Mouse (Mus musculus) left cerebral cortex, postnatal 36 days (tissue): ENCODE measurements around the gene Helq. TPM values are rescaled to one million over a fixed set of nuclear protein-coding genes. Genes with fewer than 3 reads are reported as not detected.

Experiments
- DNase-seq, 2 experiments: peaks; one replicate each; pipeline ENCODE4 v3.0.0; 2021 to 2022; ENCODE audit warnings: low spot score in 2 of 2, mixed read lengths in 1 of 2
- intact Hi-C: fragments of 180-260 bp; cut with DNase I; formaldehyde crosslinking; loops from one replicate; pipeline ENCODE4 v1.15.1; 2025
- total RNA-seq, 2 experiments: library from RNA; stranded (reverse); gene quantifications; 2 replicates each; pipeline ENCODE4 v1.2.3; 2021

Gene Helq
- total RNA-seq: 10 to 100 TPM; 15.3 to 19.8 TPM

DNA sequence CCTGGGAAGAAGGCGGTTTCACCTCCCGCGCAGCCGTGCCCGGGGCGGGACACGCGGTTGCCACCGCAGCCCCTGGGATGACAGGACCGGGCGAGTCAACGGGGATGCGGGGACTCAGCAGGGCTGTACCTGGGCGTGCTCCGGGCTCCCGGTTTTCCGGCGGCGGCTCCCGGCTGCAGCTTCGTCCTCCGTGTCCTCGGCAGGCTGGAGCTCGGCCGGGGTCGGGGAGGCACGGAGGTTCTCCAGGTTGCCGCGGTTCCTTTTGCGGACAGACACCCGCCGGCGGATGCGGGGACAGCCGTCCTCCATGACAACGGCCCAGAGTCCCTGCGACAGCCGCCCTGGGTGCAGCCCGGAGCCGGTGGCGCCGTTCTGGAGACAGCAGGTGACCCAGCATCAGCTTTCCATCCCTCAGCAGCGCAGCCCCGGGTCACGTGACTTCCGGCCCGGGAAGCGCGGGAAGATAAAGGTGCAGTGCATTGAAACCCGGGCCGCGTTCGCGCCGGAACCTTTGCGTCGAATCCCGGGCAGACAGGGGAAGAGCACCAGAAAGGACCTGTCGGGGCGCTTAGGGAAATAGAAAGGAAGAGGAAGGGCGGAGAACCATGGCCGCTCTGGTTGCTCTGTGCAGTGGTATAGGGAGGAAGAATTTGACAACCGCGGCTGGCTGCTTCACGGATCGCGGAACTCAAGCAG, at the start of gene Helq, which contains the start of gene Mrps18c:
Gene Helq (minus strand): TSS at position 434 of the 696 bp plus-strand sequence.
Gene Mrps18c (plus strand): TSS at position 463 of the 696 bp plus-strand sequence.
- intact Hi-C loops: loop anchor here (2.0 to 10.0 kb wide), 2 partner anchors 48 to 264 kb away; no protein-coding TSS in a partner anchor
- DNase-seq: peak; percentile 92 to 93

DNA sequence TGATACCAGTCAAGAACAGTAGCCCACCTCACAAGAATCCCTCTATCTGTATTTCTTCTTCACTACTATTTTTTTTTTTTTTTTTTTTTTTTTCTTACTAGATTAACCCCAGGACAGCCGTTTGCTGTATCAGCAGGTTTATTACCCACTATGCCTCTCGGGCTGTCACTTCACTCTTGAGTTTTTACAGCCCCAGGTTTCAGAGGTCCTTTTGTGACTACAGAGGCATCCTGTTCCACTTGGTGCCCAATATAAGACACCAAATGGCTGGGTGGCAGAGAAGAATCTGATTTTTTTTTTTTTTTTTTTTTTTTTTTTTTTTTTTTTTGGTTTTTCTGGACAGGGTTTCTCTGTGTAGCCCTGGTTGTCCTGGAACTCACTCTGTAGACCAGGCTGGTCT, 48.7 kb upstream of the Helq start:
- intact Hi-C loops: loop anchor here (2.0 to 10.0 kb wide), 2 partner anchors 48 to 818 kb away; partner anchors contain the start of genes Helq, Mrps18c and Nkx6-1
- no peak for DNase-seq

DNA sequence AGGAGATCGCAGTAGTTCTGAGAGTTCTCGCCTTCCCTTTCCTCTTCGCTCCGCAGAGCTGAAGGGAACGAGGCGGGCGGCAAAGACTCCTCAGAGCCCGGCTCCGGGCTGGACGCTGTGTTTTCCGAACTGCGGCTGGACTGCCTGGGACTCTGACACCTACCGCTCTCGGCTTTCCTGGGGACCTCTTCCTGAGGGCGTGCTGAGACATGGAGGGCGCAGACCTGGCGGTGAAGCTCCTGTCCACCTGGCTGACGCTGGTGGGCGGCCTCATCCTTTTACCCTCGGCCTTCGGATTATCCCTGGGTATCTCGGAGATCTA, 48.2 kb upstream of the Helq start:
- intact Hi-C loops: loop anchor here (2.0 to 10.0 kb wide), 2 partner anchors 48 to 818 kb away; partner anchors contain the start of genes Helq, Mrps18c and Nkx6-1
- DNase-seq: no peak

DNA sequence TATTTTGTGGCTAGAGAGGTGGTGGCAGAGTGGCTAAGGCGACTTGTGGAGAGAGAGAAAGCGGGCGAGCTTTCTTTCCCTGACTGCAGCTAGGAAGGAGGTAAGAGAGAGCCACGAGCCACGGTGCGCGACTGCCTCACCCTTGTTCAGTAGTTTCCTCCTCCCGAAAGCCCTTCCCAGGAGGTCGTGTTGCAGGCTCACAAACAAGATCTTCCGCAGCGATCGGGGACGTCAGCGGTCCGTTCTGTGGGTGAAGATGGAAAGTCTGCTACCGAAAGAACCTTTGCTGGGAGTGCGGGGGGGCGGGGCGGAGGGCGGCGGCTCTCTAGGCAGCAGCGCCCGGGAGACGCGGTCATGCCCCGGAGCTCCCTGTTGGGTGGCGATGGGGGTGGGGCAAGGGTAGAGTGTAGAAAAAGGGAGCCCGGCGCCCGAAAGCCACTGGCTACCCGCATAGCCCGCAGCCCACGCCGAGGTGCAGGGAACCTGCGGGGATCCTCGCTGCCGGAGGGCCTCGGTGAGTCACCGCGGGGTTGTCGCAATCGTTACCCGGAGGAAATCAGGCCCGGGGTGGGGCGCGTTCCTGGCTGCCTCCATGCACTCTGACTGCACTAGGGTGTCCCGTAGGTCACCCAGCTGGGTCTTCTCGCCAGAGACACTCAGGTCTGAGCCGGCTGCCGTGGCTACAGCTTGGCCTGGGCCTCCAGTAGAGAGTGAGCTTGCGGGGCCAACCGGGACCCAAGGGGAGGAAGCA, 47.6 kb upstream of the Helq start:
- peak; percentile 64 to 69 for DNase-seq
- intact Hi-C loops: loop anchor here (2.0 to 10.0 kb wide), 2 partner anchors 47 to 819 kb away; partner anchors contain the start of genes Helq, Mrps18c and Nkx6-1

DNA sequence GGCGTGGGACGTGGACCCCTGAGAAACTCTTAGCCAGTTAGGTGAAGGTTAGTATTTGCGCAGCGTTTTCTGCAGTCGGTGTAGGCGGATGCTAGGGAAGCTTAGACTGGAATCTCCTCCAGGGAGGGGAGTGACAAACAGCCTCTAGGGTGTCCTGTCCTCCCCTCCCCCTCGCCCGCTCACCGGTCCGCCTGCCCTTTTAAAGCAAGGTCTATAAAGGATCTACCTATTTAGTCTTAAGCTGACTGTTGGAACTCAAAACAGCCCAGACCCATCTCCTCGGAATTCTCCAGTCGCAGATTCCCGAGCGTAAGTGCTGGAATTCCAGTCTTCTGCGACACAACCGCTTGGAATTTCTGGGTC, 47.1 kb upstream of the Helq start, which contains the start of gene Gpat3:
Gene Gpat3 (plus strand): TSS at position 229 of the 363 bp plus-strand sequence.
- DNase-seq: peak in 1 of 2 experiments; percentile 23
- intact Hi-C loops: loop anchor here (10.0 kb wide), 1 partner anchor 819 kb away; the partner anchor contains the start of gene Nkx6-1

DNA sequence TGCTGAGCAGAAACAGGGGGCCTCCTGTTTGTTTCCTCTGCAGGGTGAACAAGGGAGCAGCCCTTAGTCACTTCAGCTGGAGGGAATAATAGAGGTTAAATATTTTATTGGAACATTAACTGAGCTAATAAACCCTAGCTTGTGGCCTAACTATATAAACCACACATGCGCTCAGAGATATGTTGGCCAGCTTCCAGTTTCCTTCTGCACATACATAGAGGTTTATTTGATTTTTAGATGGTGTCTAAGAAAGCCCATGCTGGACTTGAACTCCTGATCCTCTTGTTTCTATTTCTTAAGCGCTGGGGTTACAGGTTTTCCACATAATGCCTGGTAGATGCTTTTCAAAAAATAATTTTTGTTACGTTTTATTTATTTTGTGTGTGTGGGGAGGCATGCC, 46.1 kb upstream of the Helq start:
- DNase-seq: no peak
- intact Hi-C loops: loop anchor here (10.0 kb wide), 1 partner anchor 820 kb away; the partner anchor contains the start of gene Nkx6-1

DNA sequence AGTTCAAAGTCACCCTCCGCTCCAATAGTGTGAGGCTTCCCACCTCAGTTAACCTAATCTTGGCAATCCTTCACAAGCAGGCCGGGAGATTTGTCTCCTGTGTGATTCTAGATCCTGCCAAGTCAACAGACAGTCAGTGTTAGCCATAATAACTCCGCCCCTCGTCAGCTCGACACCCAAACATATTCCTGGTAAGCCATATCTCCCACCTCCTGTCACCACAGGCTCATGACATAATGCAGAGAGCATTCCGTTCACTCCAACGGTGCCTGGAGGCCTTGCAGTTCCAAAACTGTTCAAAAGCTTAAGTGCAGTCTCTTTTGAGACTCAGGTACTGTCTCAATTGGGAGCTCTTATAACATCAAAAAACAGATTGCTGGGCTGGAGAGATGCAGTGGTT, 39.5 kb upstream of the Helq start:
- intact Hi-C loops: no loop called here
- DNase-seq: no peak

DNA sequence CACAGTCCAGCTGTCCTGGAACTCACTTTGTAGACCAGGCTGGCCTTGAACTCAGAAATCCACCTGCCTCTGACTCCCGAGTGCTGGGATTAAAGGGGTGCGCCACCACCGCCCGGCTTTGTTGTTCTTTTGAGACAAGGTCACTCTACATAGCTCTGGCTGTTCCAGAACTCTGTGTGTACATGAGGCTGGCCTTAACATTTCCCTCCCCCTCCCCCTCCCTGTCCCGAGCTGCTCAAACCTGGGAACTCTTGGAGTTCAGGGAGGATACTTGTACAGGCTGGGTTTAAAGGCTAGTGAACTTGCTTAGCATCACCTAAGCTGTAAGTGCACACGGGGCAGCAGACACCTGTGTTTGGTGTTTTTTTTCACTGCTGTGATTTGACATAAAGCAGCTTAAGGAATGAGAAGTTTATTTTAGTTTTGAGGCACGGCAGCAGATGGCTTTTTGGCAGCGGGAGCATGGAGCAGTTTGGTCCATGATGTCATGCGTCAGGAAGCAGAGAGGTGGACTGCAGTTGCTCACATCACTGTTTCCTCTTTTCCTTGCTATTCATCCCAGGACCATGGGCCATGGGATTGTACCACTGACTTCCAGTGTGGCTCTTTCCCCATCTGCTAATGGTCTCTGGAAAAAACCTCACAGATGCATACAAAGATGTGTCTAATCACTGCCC, 37.6 kb upstream of the Helq start:
- intact Hi-C loops: no loop called here

DNA sequence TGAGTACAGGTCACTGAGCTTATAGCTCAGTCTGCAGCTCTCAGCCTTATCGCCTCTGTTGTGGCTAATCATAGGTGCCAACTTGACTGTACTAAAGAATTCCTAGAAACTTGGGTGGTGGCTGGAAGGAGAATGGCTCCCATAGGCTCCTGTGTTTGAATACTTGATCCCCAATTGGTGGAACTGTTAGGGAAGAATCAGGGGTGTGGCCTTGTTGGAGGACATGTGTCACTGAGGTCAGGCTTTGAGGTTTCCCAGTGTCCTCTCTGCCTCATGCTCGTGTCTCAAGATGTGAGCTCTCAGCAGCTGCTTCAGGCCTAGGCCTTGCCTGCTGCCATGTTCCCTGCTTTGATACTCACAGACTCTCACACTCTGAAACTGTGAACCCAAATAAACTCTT, 35.4 kb upstream of the Helq start:
- DNase-seq: no peak
- intact Hi-C loops: no loop called here

More for the DNA sequence above, 37.6 kb upstream of the Helq start:
- DNase-seq: no peak

DNA sequence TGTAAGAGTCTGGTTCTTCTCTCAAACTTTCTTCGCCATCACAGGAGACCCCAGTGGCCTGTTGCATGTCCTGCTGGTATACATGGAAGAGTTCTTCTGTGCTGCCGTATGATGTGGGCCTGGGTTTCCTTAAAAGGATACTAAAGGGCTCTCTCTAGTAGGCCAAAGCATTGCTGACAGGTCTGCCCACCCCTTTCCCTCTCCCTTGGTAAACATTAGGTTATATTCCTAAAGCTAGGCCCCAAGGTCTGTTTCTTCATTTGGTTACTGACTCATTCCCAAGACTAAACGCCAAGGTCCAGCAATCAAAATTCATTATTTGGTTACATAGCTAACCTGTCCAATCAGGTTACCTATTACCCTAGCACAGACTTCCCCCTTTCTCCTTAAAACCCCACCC, 34.3 kb upstream of the Helq start:
- intact Hi-C loops: no loop called here
- DNase-seq: no peak

DNA sequence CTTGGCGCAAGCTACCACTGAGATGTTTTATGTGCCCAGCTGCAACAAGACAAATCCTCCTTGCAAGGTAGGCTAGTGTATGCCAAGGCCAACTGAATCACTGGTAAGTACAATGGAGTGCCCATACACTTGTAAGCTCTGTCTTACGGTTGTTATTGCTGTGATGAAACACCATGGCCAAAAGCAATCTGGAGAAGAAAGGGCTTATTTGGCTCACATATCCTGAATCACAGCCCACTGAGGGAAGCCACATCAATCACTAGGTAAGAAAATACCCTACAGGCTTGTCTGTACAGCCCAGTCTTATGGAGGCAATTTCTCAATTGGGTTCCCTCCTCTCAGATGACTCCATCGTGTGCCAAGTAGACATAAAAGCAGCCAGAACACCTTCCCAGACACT, 30.3 kb upstream of the Helq start:
- DNase-seq: no peak
- intact Hi-C loops: no loop called here

DNA sequence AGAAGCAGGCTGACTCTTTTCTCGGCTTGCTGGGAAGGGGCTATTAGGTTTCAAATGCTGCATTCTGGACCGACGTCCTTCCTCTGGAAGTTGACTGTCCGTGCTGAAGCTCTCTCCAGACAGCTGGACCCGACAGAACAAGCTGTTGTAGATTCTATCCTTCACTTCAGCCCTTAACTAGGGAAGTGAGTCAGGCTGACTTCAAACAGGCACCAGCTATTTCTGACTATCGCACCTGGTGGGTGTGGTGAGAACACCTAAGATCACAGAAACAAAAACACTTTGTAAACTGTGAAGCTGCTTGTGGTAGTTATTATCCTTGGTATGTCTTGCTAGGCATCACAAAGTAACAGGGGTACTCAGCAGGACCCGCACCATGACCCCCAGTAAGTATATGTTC, 28.1 kb upstream of the Helq start:
- intact Hi-C loops: loop anchor here (1.0 kb wide), 1 partner anchor 89 kb away; no protein-coding TSS in a partner anchor
- no peak for DNase-seq

DNA sequence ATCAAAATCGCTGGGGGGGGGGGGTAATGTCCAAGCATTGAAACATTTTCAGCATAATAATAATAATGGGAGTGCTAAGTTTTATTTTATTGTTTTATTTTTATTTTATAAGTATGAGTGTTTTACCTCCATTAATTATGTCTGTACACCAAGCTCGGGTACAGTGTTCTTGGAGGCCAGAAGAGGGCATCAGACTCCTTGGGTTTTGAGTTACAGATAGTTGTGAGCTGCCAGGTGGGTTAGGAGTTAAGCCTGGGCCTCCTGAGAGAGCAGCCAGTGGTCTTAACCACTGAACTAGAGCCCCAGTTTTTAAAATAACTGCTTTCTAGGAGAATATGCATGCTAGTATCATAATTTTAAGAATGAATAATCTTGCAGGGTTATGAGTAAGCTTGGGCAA, 27.6 kb upstream of the Helq start:
- no peak for DNase-seq
- intact Hi-C loops: loop anchor here (1.0 kb wide), 1 partner anchor 89 kb away; no protein-coding TSS in a partner anchor

DNA sequence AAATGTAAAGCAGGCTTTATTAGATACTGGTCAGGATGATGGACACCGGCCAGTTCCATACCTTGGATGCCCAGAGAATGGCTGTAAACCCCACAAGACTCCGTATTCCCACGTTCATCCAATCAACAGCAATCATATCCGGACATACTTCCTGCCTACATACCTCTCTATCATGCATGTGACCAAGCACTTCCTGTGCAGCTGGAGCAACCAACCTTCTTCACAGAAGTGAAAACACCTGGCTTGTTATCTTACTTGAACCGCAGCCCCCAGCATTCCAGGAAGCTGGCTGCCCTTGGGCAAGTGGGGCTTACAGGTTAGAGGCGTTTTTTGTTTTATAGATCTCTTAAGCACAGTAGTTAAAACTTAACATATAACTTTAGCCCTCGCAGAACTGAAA, 24.4 kb upstream of the Helq start:
- DNase-seq: no peak
- intact Hi-C loops: no loop called here

DNA sequence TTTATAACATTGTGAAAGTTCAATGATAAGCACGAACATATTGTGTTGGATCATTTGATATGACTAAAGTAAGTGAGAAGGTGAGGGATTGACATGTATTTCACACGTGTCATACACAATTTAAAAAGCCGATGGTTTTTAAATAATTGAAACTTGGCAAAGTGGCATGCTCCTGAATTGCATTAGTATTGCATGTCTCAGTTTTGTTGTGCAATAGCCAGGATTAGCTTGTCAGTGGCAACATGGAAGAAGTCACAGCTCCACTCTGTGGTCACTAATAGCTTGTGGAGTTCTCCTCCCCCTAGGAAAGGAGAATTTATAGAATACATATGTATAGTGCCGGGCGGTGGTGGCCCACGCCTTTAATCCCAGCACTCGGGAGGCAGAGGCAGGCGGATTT, 23.0 kb upstream of the Helq start:
- DNase-seq: no peak
- intact Hi-C loops: no loop called here

DNA sequence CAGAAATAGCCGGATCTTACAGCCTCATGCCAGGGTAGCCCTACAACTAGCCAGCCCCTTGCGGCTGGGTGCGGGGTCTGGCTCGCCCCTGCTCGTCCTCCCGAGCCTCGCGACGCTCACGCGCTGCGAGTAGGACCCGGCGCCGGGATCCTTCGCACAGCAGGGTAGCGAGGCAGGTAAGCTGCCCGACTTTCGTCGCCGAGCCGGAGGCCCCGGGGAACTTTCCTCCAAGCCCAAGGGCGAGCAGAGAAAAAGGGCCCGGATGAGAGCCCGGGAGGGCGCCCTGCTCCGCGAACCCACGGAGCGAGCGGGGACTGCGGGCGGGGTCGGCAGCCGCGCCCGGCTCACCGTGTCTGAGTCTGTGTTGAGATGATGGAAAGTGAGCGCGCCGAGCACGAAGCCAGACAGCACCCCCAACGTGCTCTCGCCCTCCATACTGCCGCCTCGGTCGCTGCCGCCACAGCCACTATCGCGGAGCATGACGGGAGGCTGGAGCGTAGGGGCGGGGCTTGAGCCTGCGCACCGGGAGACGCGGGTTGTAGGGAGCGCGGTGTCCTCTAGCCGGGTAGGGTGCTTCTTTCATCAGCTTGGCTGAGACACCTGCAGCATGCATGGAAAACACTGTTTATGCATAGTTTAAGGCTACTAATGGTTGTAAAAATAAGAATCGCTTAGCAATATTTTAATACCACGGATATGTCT, 22.2 kb upstream of the Helq start, which contains the start of gene Abraxas1:
Gene Abraxas1 (minus strand): TSS at position 483 of the 702 bp plus-strand sequence.
- peak; percentile 85 to 90 for DNase-seq
- intact Hi-C loops: no loop called here

DNA sequence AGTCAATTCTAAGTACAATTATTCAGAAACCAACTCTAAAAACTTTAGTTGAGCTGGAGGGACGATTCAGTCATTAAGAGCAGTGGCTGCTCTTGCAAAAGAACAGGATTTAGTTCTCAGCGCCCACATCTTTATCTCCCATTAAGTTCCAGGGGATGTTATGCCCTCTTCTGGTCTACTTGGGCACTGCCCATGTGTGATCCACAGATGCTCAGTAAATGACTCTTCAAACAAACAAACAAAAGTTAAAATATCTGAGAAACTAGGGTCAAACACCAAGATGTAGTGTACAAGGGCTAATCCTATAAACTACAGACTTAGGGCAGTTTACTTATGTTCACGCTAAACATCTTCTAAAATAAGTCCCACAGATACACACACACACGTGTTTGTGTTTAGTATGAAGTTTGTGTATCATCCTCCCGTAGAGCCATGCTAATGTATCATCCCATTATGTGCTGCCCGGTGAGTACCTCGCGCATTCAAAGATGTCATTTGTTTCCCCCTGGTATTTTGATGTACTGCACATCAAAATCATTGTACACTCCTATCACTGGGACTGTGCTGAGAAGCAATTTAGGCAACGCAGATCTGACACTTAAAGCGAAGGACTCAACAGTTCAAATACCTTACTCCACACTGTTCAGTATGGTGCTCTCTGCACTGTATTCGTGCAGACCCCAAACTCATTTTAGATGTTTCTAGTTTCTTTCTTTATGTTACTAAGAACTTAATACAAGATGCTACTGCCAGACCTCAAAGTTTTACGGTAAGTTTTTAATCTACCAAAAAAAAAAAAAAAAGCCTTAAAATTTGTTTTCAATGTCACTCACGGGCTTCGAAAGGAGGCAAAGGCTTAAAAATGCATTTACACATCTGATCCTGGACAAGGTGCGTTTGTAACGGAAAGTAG, 21.4 kb upstream of the Helq start:
- no peak for DNase-seq
- intact Hi-C loops: no loop called here

DNA sequence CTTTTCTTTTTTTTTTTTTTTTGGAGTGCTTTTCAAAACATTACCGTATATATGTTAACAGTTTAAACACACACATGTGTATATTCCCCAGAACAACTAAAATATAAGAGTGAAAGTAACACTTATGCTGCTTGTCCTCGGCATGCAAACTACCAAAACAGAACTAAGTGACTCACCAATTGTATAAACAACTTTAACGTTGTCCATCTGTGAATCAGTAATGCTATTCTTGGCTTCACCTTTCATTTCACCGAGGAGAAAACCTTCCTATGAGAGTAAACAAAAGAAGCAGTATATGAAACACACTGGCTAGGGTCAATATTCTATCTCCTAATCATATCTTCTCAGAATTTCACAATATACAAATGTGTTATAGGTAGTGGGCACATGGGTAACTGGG, 19.9 kb upstream of the Helq start:
- intact Hi-C loops: no loop called here
- DNase-seq: no peak
